Mouse (Mus musculus): Measurements from ENCODE around the gene Gm21904. TPM values are rescaled to one million over a fixed set of nuclear protein-coding genes. Genes with fewer than 3 reads are reported as not detected.
"Not testable (repeated sequence)": the region's sequence is repeated elsewhere in the genome, so short reads cannot be mapped to it uniquely, and the experiment has no call there.

Gm21904 gene
- not detected in 2 replicates for polyA plus RNA-seq (2015; fragmentation: Nextera tagmentation; extraction: Ambion mirVana)

DNA sequence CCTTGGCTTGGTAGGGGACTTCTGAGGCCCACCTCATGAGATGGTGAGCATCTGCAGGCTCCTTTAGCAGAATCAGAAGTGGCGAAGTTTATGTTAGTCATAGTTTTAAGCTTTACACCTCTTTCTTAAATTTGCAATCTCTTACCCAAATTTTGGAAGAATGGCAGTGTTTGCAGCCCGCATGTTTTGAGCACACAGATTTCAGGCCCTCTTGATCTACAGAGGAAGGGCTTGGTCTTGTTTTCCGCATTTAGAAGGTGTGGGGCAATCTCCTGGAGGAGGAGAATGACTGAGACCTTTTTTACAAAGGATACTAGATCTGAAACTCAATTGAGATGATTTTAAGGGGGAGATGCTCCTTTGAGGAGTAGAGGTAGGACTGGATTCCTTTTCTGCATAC is at the start of gene Gm21904:
Gene Gm21904, minus strand, starts transcription at position 101 of the 400 bp plus-strand sequence.
- DNase-seq; ATAC-seq; H3K4me3 ChIP-seq (ENCODE audit: low read depth, low read length); H3K9me3 ChIP-seq (ENCODE audit: low read length); H3K36me3 ChIP-seq (replicated peaks; ENCODE audit: insufficient read depth, low read length); H3K4me2 ChIP-seq (ENCODE audit: low read depth, low read length); H3K27ac ChIP-seq (ENCODE audit: low read depth); H3K27me3 ChIP-seq (ENCODE audit: insufficient read depth, low read length); H3K4me1 ChIP-seq (ENCODE audit: insufficient read depth); H3K9ac ChIP-seq (replicated peaks): not testable (repeated sequence)
- no CpG with 5 or more reads among the region's 3 CpGs for WGBS (ENCODE audit: insufficient replicate concordance)

DNA sequence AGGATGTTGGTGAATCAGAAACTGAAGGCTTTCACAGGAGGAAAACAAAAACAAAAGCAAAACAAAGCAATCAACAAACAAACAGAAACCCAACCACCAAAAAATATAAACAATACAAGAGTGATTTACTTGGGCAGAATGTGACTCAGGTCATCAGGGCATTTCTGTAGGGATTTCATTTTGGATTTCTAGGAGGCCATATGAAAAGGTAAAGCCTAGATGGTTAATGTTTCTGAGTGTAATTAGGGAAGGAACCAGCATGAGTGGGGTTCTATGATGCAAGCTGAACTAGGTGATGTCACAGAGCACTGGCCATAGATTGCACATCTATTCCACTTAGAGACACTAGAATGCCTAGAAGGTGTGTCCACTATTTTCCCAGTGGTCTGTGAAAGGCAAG is 28.4 kb upstream of the Gm21904 start, which contains the start of the genes Gm20772 and Gm20831:
Gene Gm20772, plus strand, starts transcription at position 301 of the 400 bp plus-strand sequence.
Gene Gm20831, plus strand, starts transcription at position 301 of the 400 bp plus-strand sequence.
- not testable (repeated sequence) for H3K4me3 ChIP-seq (ENCODE audit: low read depth, low read length); H3K9me3 ChIP-seq (ENCODE audit: low read length); H3K9ac ChIP-seq (replicated peaks); H3K4me1 ChIP-seq (ENCODE audit: insufficient read depth); H3K36me3 ChIP-seq (replicated peaks; ENCODE audit: insufficient read depth, low read length); ATAC-seq; H3K4me2 ChIP-seq (ENCODE audit: low read depth, low read length); H3K27me3 ChIP-seq (ENCODE audit: insufficient read depth, low read length); DNase-seq; H3K27ac ChIP-seq (ENCODE audit: low read depth)

Other genes starting within 250 kb of the Gm21904 start
- not detected in 2 replicates for gene Gm20772, start 28.5 kb upstream of the Gm21904 start, polyA plus RNA-seq (2015; fragmentation: Nextera tagmentation; extraction: Ambion mirVana)
- not detected in 2 replicates for gene Gm20831, start 28.5 kb upstream of the Gm21904 start, polyA plus RNA-seq (2015; fragmentation: Nextera tagmentation; extraction: Ambion mirVana)
- gene Srsy, start 91.1 kb upstream of the Gm21904 start, polyA plus RNA-seq (2015; fragmentation: Nextera tagmentation; extraction: Ambion mirVana) = not detected in 2 replicates
- not detected in 2 replicates for gene Gm21764, start 215.5 kb upstream of the Gm21904 start, polyA plus RNA-seq (2015; fragmentation: Nextera tagmentation; extraction: Ambion mirVana)
- not detected in 2 replicates for gene Ssty1, start 242.8 kb upstream of the Gm21904 start, polyA plus RNA-seq (2015; fragmentation: Nextera tagmentation; extraction: Ambion mirVana)

All from liver, postnatal 0 days (tissue).